Mouse (Mus musculus) kidney, embryonic 14.5 days (tissue): ENCODE measurements around the gene Gm42878. TPM values are rescaled to one million over a fixed set of nuclear protein-coding genes. Genes with fewer than 3 reads are reported as not detected.

Experiments used
- ATAC-seq: fragments of 200-750 bp; cut with Nextera tagmentation; 2 replicates; pipeline ENCODE4 v1.8.0; 2017; ENCODE audit warnings: moderate number of reproducible peaks, mild to moderate bottlenecking, moderate TSS enrichment, moderate library complexity; ENCODE audit not compliant: low FRiP score, low TSS enrichment
- H3K27ac ChIP-seq: fragments of 300-500 bp; sonication (generic); 2 replicates; pipeline ENCODE4 v1.5.1; 2014; ENCODE audit warnings: low read depth, mild to moderate bottlenecking, low read length, moderate library complexity, mixed read lengths
- H3K27me3 ChIP-seq: fragments of 300-500 bp; sonication (generic); 2 replicates; pipeline ENCODE4 v1.6.1; 2014; ENCODE audit warnings: mild to moderate bottlenecking, low read length; ENCODE audit not compliant: control insufficient read depth, insufficient read depth
- H3K36me3 ChIP-seq: fragments of 300-500 bp; sonication (generic); 2 replicates; pipeline ENCODE4 v1.6.1; 2014; ENCODE audit warnings: low read length, mixed read lengths; ENCODE audit not compliant: control insufficient read depth, insufficient read depth
- H3K4me1 ChIP-seq: fragments of 300-500 bp; sonication (generic); 2 replicates; pipeline ENCODE4 v1.6.1; 2014; ENCODE audit warnings: low read length, mixed read lengths; ENCODE audit not compliant: control insufficient read depth, insufficient read depth
- H3K4me2 ChIP-seq: fragments of 300-500 bp; sonication (generic); replicated peaks from 2 replicates; pipeline ENCODE4 v1.6.1; 2014; ENCODE audit warnings: low read depth, mild to moderate bottlenecking, low read length
- H3K4me3 ChIP-seq: fragments of 300-500 bp; sonication (generic); 2 replicates; pipeline ENCODE4 v1.5.1; 2014; ENCODE audit warnings: mild to moderate bottlenecking, low read length
- H3K9ac ChIP-seq: fragments of 300-500 bp; sonication (generic); 2 replicates; pipeline ENCODE4 v1.6.1; 2014; ENCODE audit warnings: low read depth, mild to moderate bottlenecking, low read length, moderate library complexity
- H3K9me3 ChIP-seq: fragments of 300-500 bp; sonication (generic); 2 replicates; pipeline ENCODE4 v1.6.1; 2016; ENCODE audit warnings: low read length; ENCODE audit not compliant: control insufficient read depth
- WGBS: fragments of 180-500 bp; shearing (Covaris S2); extraction: QIAGEN DNeasy Blood & Tissue Kit; methylation state at CpG from one replicate; pipeline ENCODE4 v1.1.7; 2014; 5-methylcytosine and 5-hydroxymethylcytosine counted together
- polyA plus RNA-seq: library from polyadenylated mRNA; unstranded; fragments of >200 nt; fragmentation: Nextera tagmentation; extraction: Ambion mirVana; gene quantifications from 2 replicates; pipeline ENCODE4 v1.2.1, GENCODE M21; 2014

The Gm42878 gene
- polyA plus RNA-seq, 1 experiment from 2014 or later: not detected

DNA sequence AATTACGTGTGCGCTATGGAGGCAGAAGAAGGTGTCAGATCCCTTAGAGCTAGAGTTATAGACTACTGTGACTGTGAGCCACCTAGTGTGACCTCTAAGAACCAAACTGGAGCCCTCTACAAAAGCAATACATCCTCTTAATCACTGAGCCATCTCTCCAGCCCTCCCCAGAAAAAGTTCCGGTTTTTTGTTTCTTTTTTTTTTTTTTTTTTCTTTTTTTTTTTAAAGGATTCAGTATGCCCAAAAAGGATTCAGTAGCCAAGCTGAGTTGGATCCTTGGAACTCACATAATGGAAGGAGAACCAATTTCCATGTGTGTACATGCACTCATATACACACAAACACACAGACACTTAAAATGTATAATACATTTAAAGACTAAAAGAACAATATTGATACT lies 1.9 kb downstream of the Gm42878 start:
- H3K4me3 ChIP-seq: no peak overlapping the region
- H3K9ac ChIP-seq: no peak overlapping the region
- peaks cover 3% of the 10 kb centered on the region; the same call in 1 of the 2 replicates for H3K36me3 ChIP-seq
- no peak overlapping the region for H3K27ac ChIP-seq
- ATAC-seq: no peak
- H3K9me3 ChIP-seq: no peaks in the 10 kb centered on the region
- peaks cover 16% of the 10 kb centered on the region for H3K4me1 ChIP-seq
- H3K4me2 ChIP-seq: no peak overlapping the region
- no peaks in the 10 kb centered on the region for H3K27me3 ChIP-seq
- 55% methylated on average over 3 of the region's 3 CpGs for WGBS

- no peaks in the 10 kb centered on the region for H3K9me3 ChIP-seq
- ATAC-seq: no peak
- H3K27ac ChIP-seq: no peak overlapping the region
- H3K4me3 ChIP-seq: no peak overlapping the region
- H3K36me3 ChIP-seq: peaks cover 17% of the 10 kb centered on the region; the same call in 1 of the 2 replicates
- no peaks in the 10 kb centered on the region for H3K27me3 ChIP-seq
- H3K4me2 ChIP-seq: no peak overlapping the region
- H3K4me1 ChIP-seq: peaks cover 11% of the 10 kb centered on the region
- H3K9ac ChIP-seq: no peak overlapping the region
- 85% methylated on average over 7 of the region's 7 CpGs for WGBS
These were observed 4.0 kb downstream of the Gm42878 start for GRCm38 (mm10) chr5:121541235-121541634.

DNA sequence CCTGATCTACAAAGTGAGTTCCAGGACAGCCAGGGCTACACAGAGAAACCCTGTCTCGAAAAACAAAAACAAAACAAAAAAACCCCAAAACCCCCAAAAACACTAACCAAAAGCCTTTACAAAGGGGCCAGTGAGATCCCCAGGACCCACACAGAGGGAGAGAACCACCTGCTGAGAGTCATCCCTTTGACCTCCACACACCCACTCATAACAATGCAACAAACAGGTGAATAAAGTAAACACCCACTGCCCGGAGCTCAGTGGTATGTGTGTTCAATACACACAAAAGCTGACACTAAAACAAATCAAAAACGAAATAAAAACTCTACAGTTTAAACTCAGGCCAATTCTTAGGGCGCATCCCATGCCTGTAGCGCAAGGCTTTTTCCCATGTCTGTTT lies 5.2 kb downstream of the Gm42878 start:
- H3K9me3 ChIP-seq: no peaks in the 10 kb centered on the region
- H3K4me1 ChIP-seq: peaks cover 11% of the 10 kb centered on the region
- no peak for ATAC-seq
- no peak overlapping the region for H3K4me3 ChIP-seq
- H3K4me2 ChIP-seq: no peak overlapping the region
- no peak overlapping the region for H3K9ac ChIP-seq
- 90% methylated on average over 5 of the region's 5 CpGs for WGBS
- no peaks in the 10 kb centered on the region for H3K27me3 ChIP-seq
- H3K27ac ChIP-seq: no peak overlapping the region
- H3K36me3 ChIP-seq: peaks cover 28% of the 10 kb centered on the region

- Histone ChIP-seq H3K9me3 (no peaks in the 10 kb centered on the region), H3K27ac (no peak overlapping the region), H3K9ac (no peak overlapping the region), H3K4me2 (no peak overlapping the region), H3K36me3 (peaks cover 50% of the 10 kb centered on the region), H3K4me3 (no peak overlapping the region), H3K4me1 (no peaks in the 10 kb centered on the region), H3K27me3 (no peaks in the 10 kb centered on the region)
- ATAC-seq: no peak
- WGBS: 85% methylated on average over 2 of the region's 2 CpGs
These were observed 7.7 kb downstream of the Gm42878 start for GRCm38 (mm10) chr5:121537588-121537987.

GRCm38 (mm10) chr5:121536921-121537555 lies 8.2 kb downstream of the Gm42878 start:
- WGBS: 75% methylated on average over 7 of the region's 7 CpGs
- H3K27ac ChIP-seq: no peak overlapping the region
- no peak for ATAC-seq
- H3K27me3 ChIP-seq: no peaks in the 10 kb centered on the region
- no peak overlapping the region for H3K9ac ChIP-seq
- H3K4me2 ChIP-seq: no peak overlapping the region
- no peaks in the 10 kb centered on the region for H3K4me1 ChIP-seq
- peaks cover 55% of the 10 kb centered on the region for H3K36me3 ChIP-seq
- no peak overlapping the region for H3K4me3 ChIP-seq
- H3K9me3 ChIP-seq: no peaks in the 10 kb centered on the region

DNA sequence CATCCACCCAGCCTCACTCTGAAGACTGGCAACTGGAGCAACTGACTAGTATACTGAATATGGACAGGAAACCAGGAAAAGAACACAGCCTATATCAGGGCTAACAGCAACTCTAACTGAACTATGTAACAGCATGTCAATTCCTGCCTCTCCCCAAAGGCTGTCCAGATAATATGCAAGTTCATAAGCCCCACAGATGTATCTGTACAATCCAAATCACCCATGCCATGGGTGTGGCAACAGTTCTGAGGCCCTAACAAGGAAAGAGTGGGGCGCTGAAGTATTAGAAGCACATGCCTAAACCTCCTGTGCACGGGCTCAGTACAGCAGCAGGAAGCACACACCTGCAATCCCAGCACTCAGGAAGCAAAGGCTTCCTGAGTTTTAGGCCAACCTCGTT lies 10.2 kb downstream of the Gm42878 start:
- Histone ChIP-seq H3K9me3 (no peaks in the 10 kb centered on the region), H3K4me2 (no peak overlapping the region), H3K27ac (no peak overlapping the region), H3K4me3 (no peak overlapping the region), H3K9ac (no peak overlapping the region), H3K36me3 (peaks cover 70% of the 10 kb centered on the region), H3K27me3 (no peaks in the 10 kb centered on the region), H3K4me1 (no peaks in the 10 kb centered on the region)
- no peak for ATAC-seq
- WGBS: 92% methylated on average over 3 of the region's 3 CpGs

DNA sequence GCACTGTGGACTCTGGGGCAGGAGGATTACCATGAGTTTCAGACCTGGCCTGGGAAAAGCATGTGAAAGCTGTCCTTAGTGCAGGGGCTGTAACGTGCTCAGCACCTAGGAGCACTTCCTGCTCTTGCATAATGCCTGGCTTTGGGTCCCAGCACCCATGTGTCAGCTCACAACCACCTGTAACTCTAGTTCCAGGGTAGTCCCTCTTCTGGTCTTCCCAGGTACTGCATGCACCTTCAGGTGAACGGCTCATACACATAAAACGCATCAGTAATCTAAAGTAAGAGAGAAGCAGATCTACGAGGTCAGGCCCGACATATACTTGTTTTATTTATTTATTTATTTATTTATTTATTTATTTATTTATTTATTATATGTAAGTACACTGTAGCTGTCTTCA lies 10.8 kb downstream of the Gm42878 start:
- 94% methylated on average over 5 of the region's 5 CpGs for WGBS
- H3K9ac ChIP-seq: no peak overlapping the region
- peaks cover 76% of the 10 kb centered on the region for H3K36me3 ChIP-seq
- ATAC-seq: no peak
- H3K27ac ChIP-seq: no peak overlapping the region
- no peaks in the 10 kb centered on the region for H3K4me1 ChIP-seq
- H3K4me2 ChIP-seq: no peak overlapping the region
- H3K27me3 ChIP-seq: no peaks in the 10 kb centered on the region
- H3K4me3 ChIP-seq: no peak overlapping the region
- H3K9me3 ChIP-seq: no peaks in the 10 kb centered on the region

DNA sequence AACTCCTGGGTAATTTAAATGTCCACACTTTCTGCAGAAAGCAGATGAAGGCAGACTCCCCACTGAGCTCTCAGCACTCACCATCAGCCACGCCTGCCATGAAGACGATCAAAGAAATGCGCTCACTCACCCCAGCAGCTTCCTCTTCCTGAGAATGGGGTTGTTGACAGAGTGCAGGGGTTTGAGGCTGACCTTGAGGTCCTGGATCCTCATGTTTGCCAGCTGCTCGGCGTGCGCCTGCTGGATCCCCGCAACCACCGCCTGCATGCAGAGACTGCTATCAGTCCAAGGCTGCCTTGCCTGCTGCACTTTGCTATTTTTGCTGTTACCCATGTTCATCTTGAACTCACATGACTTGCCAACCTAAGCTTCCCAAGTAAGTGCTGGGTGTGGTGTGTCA lies 18.3 kb downstream of the Gm42878 start:
- no peak overlapping the region for H3K9ac ChIP-seq
- H3K9me3 ChIP-seq: no peaks in the 10 kb centered on the region
- no peak overlapping the region for H3K27ac ChIP-seq
- peaks cover 79% of the 10 kb centered on the region for H3K36me3 ChIP-seq
- no peak for ATAC-seq
- H3K4me3 ChIP-seq: no peak overlapping the region
- no peak overlapping the region for H3K4me2 ChIP-seq
- H3K4me1 ChIP-seq: no peaks in the 10 kb centered on the region
- WGBS: 88% methylated on average over 8 of the region's 8 CpGs
- H3K27me3 ChIP-seq: no peaks in the 10 kb centered on the region

DNA sequence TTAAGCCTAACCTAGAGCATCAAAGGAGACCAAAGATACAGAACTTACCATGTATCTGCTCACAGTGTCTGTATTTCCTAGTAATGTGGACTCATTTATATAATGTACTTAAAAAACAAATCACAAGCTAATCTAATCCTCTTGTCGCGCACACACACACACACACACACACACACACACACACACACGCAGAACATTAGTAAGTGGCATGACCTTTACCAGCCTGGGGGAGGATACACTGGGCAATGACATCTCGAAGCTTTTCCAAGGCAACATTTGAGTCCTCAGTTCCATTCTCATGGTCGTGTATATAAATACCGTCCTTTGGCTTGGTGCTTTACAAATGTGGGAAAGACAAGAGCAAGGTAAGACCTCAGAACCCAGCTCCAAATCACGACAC lies 18.8 kb downstream of the Gm42878 start:
- Histone ChIP-seq H3K9me3 (no peaks in the 10 kb centered on the region), H3K4me3 (no peak overlapping the region), H3K36me3 (peaks cover 79% of the 10 kb centered on the region), H3K4me2 (no peak overlapping the region), H3K27me3 (no peaks in the 10 kb centered on the region), H3K27ac (no peak overlapping the region), H3K9ac (no peak overlapping the region), H3K4me1 (no peaks in the 10 kb centered on the region)
- 92% methylated on average over 7 of the region's 7 CpGs for WGBS
- ATAC-seq: no peak
